Mouse (Mus musculus) limb, embryonic 15.5 days (tissue): ENCODE measurements around the gene Arl9. TPM values are rescaled to one million over a fixed set of nuclear protein-coding genes. Genes with fewer than 3 reads are reported as not detected.
"Not testable (repeated sequence)": the region's sequence is repeated elsewhere in the genome, so short reads cannot be mapped to it uniquely, and the experiment has no call there.

Experiments
- ATAC-seq: fragments of 200-750 bp; cut with Nextera tagmentation; 2 replicates; pipeline ENCODE4 v1.8.0; 2017; ENCODE audit warnings: low read depth, moderate TSS enrichment; ENCODE audit not compliant: insufficient number of reproducible peaks, low FRiP score, low TSS enrichment
- H3K27ac ChIP-seq: fragments of 300-500 bp; sonication (generic); 2 replicates; pipeline ENCODE4 v1.5.1; 2015; ENCODE audit warnings: moderate library complexity, mild to moderate bottlenecking, inconsistent platforms
- H3K27me3 ChIP-seq: fragments of 300-500 bp; sonication (generic); 2 replicates; pipeline ENCODE4 v1.6.1; 2015; ENCODE audit warnings: inconsistent platforms
- H3K36me3 ChIP-seq: fragments of 300-500 bp; sonication (generic); 2 replicates; pipeline ENCODE4 v1.6.1; 2015; ENCODE audit warnings: inconsistent platforms
- H3K4me1 ChIP-seq: fragments of 300-500 bp; sonication (generic); 2 replicates; pipeline ENCODE4 v1.6.1; 2015; ENCODE audit warnings: inconsistent platforms
- H3K4me2 ChIP-seq: fragments of 300-500 bp; sonication (generic); 2 replicates; pipeline ENCODE4 v1.6.1; 2015; ENCODE audit warnings: mild to moderate bottlenecking, inconsistent platforms
- H3K4me3 ChIP-seq: fragments of 300-500 bp; sonication (generic); 2 replicates; pipeline ENCODE4 v1.5.1; 2015; ENCODE audit warnings: mild to moderate bottlenecking, inconsistent platforms
- H3K9ac ChIP-seq: fragments of 300-500 bp; sonication (generic); 2 replicates; pipeline ENCODE4 v1.6.1; 2015; ENCODE audit warnings: inconsistent platforms
- H3K9me3 ChIP-seq: fragments of 300-500 bp; sonication (generic); 2 replicates; pipeline ENCODE4 v1.6.1; 2016; ENCODE audit warnings: inconsistent platforms
- WGBS: fragments of 180-500 bp; shearing (Covaris S2); methylation state at CpG from one replicate; pipeline ENCODE4 v1.1.7; 2015; 5-methylcytosine and 5-hydroxymethylcytosine counted together
- polyA plus RNA-seq: library from polyadenylated mRNA; unstranded; fragments of >200 nt; fragmentation: Nextera tagmentation; extraction: Ambion mirVana; gene quantifications from 2 replicates; pipeline ENCODE4 v1.2.1, GENCODE M21; 2015

Arl9 gene
- polyA plus RNA-seq: 0.55 TPM in 1 of 2 replicates, not detected in the other

DNA sequence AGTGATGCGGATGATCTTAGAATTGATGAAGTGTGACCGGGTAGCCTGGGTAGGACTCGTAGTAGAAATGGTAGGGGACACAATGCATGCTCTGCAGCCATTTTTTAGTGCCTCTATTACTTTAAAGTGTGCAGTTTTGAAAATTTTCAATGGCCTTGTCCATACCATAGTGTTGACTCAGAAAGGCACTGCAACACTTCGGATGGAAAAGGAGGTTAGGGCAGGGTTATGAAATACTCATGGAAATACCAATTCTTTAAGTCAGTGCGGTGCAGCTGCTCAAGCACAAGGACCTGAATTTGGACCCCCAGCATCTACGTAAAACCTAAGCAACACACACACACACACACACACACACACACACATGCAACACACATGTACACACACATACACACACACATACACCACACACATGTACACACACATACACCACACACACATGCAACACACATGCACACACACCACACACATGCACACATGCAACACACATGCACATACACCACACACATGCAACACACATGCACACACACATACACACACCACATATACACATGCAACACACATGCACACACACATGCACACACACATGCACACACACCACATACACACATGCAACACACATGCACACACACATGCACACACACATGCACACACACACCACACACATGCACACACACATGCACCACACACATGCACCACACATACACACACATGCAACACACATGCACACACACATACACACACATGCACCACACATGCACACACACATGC is at the start of gene Arl9:
Arl9 (plus strand) TSS at position 5 of the 771 bp plus-strand sequence.
- no peak within 1 kb of the TSS for H3K4me2 ChIP-seq
- H3K9ac ChIP-seq: no peak within 1 kb of the TSS
- no peaks in the 10 kb centered on the region; the same call in 1 of the 2 replicates for H3K9me3 ChIP-seq
- H3K27me3 ChIP-seq: no peaks in the 10 kb centered on the region
- no peak within 1 kb of the TSS for H3K4me3 ChIP-seq
- WGBS: 93% methylated on average over 6 of the region's 6 CpGs
- no peak for ATAC-seq
- peaks cover 20% of the 10 kb centered on the region for H3K36me3 ChIP-seq
- no peaks in the 10 kb centered on the region for H3K4me1 ChIP-seq
- H3K27ac ChIP-seq: no peak within 1 kb of the TSS

DNA sequence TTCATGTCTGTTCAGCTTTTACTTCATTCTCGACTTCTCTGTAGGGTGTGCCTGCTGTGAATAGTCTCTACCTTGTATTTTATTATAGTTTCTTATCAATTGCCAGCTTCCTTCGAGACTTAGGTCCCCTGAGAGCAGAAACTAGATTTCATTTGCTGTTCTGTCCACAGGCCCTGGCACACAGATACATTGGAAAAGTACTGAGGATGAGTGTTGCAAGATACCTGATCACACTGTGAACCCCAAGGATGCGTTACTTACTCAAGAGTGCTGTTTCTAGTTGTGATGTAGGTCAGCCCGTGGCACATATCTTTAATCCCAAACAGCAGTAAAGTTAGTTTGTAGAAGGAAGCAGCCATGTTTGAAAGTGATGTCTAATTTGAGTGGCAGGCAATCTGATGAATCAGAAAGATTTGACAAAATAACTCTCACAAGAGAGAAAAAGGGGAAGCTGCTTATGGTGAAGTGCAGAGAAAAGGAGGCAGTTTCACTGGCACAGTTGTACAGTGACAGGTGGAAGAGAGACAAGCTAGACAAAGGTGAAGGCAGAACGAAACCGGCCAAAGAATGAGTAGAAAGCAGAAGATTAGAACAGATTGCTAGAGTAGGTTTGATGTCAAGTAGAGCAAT is 49.5 kb upstream of the Arl9 start:
- no peak for ATAC-seq
- Histone ChIP-seq H3K27ac (peak overlapping the region; percentile 61), H3K9ac (no peak overlapping the region), H3K36me3 (peaks cover 39% of the 10 kb centered on the region), H3K27me3 (no peaks in the 10 kb centered on the region), H3K4me3 (no peak overlapping the region), H3K4me2 (no peak overlapping the region), H3K9me3 (no peaks in the 10 kb centered on the region), H3K4me1 (peaks cover 19% of the 10 kb centered on the region; the same call in 1 of the 2 replicates)
- WGBS: 77% methylated on average over 6 of the region's 6 CpGs

DNA sequence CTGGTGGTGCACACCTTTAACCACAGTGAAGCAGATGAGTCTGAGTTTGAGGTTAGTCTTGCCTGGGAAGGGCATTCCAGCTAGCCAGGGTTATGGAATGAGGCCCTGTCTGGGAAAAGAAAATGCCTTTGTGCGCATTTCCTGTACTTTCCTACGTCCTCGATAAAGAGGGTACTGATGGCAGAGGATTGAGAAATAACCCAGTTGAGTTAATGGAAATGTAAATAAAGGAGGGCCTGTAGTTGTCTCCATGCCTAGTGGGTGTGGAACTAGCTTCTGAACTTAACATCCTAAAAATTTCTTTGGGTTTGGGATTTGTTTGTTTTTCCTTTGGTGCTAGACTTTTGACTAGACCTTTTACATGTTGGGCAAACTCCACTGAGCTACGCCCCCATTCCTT is 48.4 kb upstream of the Arl9 start:
- ATAC-seq: no peak
- Histone ChIP-seq H3K36me3 (peaks cover 45% of the 10 kb centered on the region), H3K9ac (no peak overlapping the region), H3K9me3 (no peaks in the 10 kb centered on the region), H3K27me3 (no peaks in the 10 kb centered on the region), H3K4me3 (no peak overlapping the region), H3K27ac (peak overlapping the region; percentile 61), H3K4me2 (no peak overlapping the region), H3K4me1 (peaks cover 12% of the 10 kb centered on the region; the same call in 1 of the 2 replicates)
- 80% methylated on average over 4 of the region's 4 CpGs for WGBS

DNA sequence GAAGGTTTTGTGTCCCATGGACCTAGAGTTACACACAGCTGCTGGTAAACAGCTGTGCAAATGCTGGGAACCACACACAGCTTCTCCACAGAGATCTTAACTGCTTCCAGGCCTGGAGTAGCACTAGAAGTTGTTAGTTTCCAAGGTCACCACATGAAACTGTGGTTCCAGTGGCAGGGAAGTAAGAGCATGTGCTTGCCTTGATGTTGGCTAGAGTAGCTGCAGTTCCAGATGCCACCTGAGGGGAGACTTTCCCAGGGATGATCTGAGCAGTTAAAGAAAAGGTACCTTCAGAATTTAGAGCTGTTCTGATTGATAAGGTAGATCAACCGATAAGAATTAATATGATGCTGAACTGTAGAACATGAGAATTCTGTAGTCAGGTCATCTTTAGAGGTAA is 45.9 kb upstream of the Arl9 start:
- WGBS: 91% methylated on average over 1 of the region's 1 CpGs
- Histone ChIP-seq H3K27me3 (no peaks in the 10 kb centered on the region), H3K9me3 (no peaks in the 10 kb centered on the region), H3K9ac (no peak overlapping the region), H3K36me3 (peaks cover 65% of the 10 kb centered on the region), H3K4me1 (peaks cover 4% of the 10 kb centered on the region; the same call in 1 of the 2 replicates), H3K4me2 (no peak overlapping the region), H3K27ac (no peak overlapping the region), H3K4me3 (no peak overlapping the region)
- ATAC-seq: no peak

DNA sequence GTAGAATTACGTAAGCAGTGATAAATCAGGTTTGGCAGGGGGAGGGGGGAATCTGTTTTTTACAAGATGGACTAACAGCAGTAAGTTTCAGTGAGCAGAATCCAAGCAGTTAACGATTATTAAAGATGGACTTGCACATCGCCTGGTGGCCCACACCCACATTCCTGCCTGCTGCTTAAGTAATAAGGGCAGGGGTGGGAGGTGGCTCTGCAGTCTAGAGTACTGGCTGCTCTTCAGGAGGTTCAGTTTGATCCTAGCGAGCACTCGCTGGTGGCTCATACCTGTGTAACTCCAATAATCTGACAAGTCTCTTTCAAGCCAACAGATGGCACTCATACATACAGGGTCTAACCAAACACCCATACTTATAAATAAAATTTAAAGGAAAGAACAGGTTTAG is 44.3 kb upstream of the Arl9 start:
- H3K4me3 ChIP-seq: no peak overlapping the region
- H3K9ac ChIP-seq: no peak overlapping the region
- ATAC-seq: no peak
- H3K36me3 ChIP-seq: peaks cover 76% of the 10 kb centered on the region
- no peaks in the 10 kb centered on the region for H3K4me1 ChIP-seq
- H3K9me3 ChIP-seq: no peaks in the 10 kb centered on the region
- no peak overlapping the region for H3K27ac ChIP-seq
- H3K4me2 ChIP-seq: no peak overlapping the region
- 68% methylated on average over 5 of the region's 5 CpGs for WGBS
- H3K27me3 ChIP-seq: no peaks in the 10 kb centered on the region

DNA sequence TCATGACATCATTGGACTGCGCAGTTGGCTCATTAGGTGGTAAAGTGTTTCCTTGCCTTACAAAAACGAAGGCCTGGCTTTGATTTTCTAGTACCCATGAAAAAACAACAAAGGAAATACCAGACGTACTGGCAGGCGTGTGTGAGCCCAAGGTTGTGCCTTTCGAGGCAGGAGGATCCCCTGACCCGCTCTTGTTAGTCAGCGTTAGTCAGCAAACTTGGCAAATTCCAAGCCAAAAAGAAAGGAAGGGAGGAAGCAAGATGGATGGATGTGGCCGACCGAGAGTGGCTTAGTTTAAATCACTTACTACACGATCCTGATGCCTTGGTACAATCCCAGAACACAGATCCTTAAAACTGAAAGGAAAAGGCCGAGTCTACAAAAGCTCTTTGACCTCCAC is 41.3 kb upstream of the Arl9 start:
- H3K4me2 ChIP-seq: no peak overlapping the region
- no peak overlapping the region for H3K9ac ChIP-seq
- H3K36me3 ChIP-seq: peaks cover 79% of the 10 kb centered on the region
- H3K9me3 ChIP-seq: no peaks in the 10 kb centered on the region
- no peak overlapping the region for H3K27ac ChIP-seq
- no peak overlapping the region for H3K4me3 ChIP-seq
- no peaks in the 10 kb centered on the region for H3K4me1 ChIP-seq
- H3K27me3 ChIP-seq: no peaks in the 10 kb centered on the region
- no peak for ATAC-seq
- 62% methylated on average over 11 of the region's 11 CpGs for WGBS

DNA sequence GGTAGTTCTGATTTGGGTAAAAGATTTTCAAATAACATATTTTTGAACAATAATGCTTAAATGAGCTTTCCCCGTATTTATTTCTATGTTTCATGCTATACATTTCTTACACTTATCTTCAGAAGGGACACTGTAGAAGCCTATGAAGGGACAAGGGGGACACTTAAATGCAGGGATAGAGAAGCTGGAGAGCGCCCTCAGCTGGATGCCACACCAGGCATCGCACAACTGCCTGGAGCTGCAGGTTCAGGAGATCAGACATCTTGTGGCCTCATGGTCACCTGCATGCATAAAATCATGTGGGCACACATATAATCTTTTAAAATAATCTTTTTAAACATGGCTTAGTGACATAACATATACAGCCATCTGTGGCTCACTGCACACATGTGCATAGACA is 39.2 kb upstream of the Arl9 start:
- Histone ChIP-seq H3K9ac (no peak overlapping the region), H3K4me2 (no peak overlapping the region), H3K9me3 (no peaks in the 10 kb centered on the region), H3K27ac (no peak overlapping the region), H3K36me3 (peaks cover 76% of the 10 kb centered on the region), H3K4me1 (no peaks in the 10 kb centered on the region), H3K4me3 (no peak overlapping the region), H3K27me3 (no peaks in the 10 kb centered on the region)
- ATAC-seq: no peak
- 87% methylated on average over 3 of the region's 3 CpGs for WGBS

DNA sequence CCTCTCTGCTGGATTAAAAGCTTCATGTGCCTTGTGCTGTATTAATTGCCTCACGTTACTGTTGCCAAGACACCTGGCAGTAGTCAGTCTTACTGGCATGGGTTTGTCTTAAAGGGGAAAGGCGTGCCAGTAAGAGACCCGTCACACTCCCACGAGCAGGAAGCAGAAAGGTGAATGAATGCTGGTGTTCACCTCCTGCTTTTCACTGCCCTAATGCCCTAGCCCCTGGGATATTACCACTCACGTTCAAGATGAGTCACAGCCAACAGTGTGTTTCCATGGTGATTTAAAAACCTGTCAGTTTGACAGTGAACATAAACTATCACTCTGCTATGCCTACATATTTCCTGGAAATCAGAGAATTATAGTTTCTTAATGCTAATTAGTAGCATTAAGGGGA is 34.6 kb upstream of the Arl9 start:
- Histone ChIP-seq H3K9ac (no peak overlapping the region), H3K4me2 (no peak overlapping the region), H3K27me3 (no peaks in the 10 kb centered on the region), H3K4me3 (no peak overlapping the region), H3K36me3 (peaks cover 50% of the 10 kb centered on the region), H3K27ac (no peak overlapping the region), H3K4me1 (peaks cover 6% of the 10 kb centered on the region), H3K9me3 (no peaks in the 10 kb centered on the region)
- 58% methylated on average over 5 of the region's 5 CpGs for WGBS
- ATAC-seq: no peak

DNA sequence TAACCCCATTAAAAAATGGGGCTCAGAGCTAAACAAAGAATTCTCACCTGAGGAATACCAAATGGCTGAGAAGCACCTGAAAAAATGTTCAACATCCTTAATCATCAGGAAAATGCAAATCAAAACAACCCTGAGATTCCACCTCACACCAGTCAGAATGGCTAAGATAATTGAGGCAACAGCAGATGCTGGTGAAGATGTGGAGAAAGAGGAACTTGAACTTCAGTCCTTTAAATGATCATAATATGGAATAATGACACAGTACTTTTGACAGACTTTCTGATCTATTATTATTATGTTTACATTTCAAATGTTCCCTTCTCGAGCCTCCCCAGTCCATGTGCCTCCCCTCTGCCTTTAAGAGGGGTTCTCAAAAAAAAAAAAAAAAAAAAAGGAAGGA is 32.7 kb upstream of the Arl9 start:
- 77% methylated on average over 1 of the region's 1 CpGs for WGBS

DNA sequence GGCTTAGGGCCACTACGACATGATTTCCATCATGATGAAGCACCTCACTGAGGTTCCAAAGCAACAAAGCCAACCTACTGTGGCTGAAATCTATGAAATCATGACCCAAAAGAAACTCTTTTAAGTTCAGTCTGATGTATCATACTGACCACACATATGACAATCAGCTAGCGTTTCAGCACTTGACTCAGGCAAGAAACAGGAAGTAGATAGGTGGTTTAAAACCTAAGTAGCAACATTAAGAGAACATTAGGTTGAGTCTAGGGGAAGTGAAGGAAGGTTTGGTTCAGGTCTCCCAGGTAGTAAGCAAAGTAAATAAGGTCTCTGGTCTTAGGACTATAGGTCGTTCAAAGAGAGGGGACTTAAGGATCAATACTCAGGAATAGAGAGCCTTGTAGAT is 30.4 kb upstream of the Arl9 start:
- H3K9me3 ChIP-seq: no peaks in the 10 kb centered on the region
- WGBS: 59% methylated on average over 3 of the region's 3 CpGs
- H3K4me3 ChIP-seq: peak overlapping the region; percentile 99
- H3K4me1 ChIP-seq: peaks cover 12% of the 10 kb centered on the region
- ATAC-seq: no peak
- no peak overlapping the region for H3K27ac ChIP-seq
- no peaks in the 10 kb centered on the region for H3K27me3 ChIP-seq
- H3K4me2 ChIP-seq: peak overlapping the region; percentile 77; the same call in 1 of the 2 replicates
- H3K36me3 ChIP-seq: peaks cover 35% of the 10 kb centered on the region
- H3K9ac ChIP-seq: no peak overlapping the region

More for the DNA sequence above, 32.7 kb upstream of the Arl9 start:
- H3K27ac ChIP-seq, H3K9me3 ChIP-seq, H3K4me3 ChIP-seq, H3K27me3 ChIP-seq, H3K4me2 ChIP-seq, H3K9ac ChIP-seq, ATAC-seq: not testable (repeated sequence)
- Histone ChIP-seq H3K36me3 (peaks cover 35% of the 10 kb centered on the region), H3K4me1 (peaks cover 12% of the 10 kb centered on the region)

DNA sequence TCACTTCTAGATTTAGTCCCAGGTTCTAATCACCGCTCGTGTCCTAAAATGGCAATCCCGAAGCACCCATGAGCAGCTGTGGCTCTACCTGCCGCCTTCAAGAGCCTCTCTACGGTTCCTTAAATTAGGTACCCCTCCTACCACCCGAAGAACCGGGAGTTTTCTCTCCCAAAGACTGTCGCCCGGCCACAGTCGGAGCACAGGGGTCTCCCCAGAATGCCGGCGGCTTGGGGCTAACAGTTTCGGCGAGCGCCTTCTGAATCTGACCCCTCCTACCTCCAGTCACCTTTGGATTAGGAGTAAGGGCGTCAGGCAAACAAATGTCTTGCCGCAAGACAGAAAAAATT is 29.7 kb upstream of the Arl9 start:
- 2% methylated on average over 17 of the region's 17 CpGs for WGBS
- Histone ChIP-seq H3K36me3 (peaks cover 34% of the 10 kb centered on the region), H3K9ac (peak overlapping the region; percentile 88), H3K4me2 (peak overlapping the region; percentile 77), H3K27me3 (no peaks in the 10 kb centered on the region), H3K4me3 (peak overlapping the region; percentile 99), H3K9me3 (no peaks in the 10 kb centered on the region), H3K4me1 (peaks cover 12% of the 10 kb centered on the region), H3K27ac (peak overlapping the region; percentile 93)
- ATAC-seq: peak; percentile 8; the same call in 1 of the 2 replicates

DNA sequence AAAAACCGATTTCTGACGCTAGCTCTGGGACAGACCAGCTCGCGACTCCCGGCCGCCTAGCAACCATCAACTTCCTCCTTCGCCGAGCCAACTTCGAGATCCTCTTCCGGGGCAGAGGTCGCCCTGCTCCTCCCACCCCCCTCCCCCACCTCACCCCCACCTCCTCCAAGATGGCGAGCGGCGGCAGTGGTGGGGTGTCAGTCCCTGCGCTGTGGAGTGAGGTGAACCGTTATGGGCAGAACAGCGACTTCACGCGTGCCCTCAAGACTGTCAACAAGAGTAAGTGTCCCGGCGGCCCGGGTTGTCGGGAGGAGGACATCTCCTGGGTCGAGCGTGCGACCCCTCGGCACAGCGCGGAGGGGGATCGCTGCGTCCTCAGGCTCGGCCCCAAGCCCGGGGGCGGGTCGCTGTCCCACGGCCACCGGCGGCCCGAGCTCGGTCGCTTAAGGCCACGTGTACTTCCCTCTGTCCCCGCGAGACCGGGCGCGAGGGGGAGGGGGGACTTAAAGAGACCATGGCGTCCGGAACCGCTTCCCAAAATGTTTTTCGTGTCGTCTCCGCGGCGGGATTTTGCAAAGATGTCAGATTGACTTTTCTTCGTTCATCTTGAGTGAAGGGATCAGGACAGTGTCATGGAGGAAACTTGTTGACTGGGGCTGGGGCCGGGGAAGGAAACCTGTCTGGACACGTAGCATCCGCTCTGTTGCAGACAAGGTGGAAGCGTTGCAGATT is 29.1 kb upstream of the Arl9 start, which contains the start of gene Srp72:
Srp72 (plus strand) TSS at position 130 of the 732 bp plus-strand sequence.
- Histone ChIP-seq H3K4me2 (peak within 1 kb of the TSS; percentile 77), H3K27ac (peak within 1 kb of the TSS; percentile 93), H3K9ac (peak within 1 kb of the TSS; percentile 88), H3K4me1 (peaks cover 12% of the 10 kb centered on the region), H3K4me3 (peak within 1 kb of the TSS; percentile 99), H3K36me3 (peaks cover 33% of the 10 kb centered on the region), H3K27me3 (no peaks in the 10 kb centered on the region), H3K9me3 (no peaks in the 10 kb centered on the region)
- peak; percentile 87 for ATAC-seq
- WGBS: under 1% methylated on average over 55 of the region's 60 CpGs
